Mouse (Mus musculus): ENCODE data around the gene Fosb.

GRCm38 (mm10) chr7:19268993-19269681 lies 40.7 kb downstream of the Fosb start:
- TF ChIP-seq POLR2A (IDR thresholded peaks at IDR 0.05; ENCODE audit: low read depth, low read length) (no peak; the same call in 1 of the 2 replicates), CTCF (IDR thresholded peaks at IDR 0.05; ENCODE audit: borderline replicate concordance, insufficient read depth, low read length) (no peak)

Measured in embryonic fibroblast, embryonic 13.5 days (primary cell).